Mouse (Mus musculus) kidney, embryonic 16.5 days (tissue): ENCODE results near the gene Card6. TPM values are rescaled to one million over a fixed set of nuclear protein-coding genes. Genes with fewer than 3 reads are reported as not detected.

Experiments used
- ATAC-seq: fragments of 200-750 bp; cut with Nextera tagmentation; 2 replicates; pipeline ENCODE4 v1.8.0; 2017; ENCODE audit warnings: moderate TSS enrichment; ENCODE audit not compliant: low FRiP score, low TSS enrichment
- H3K27ac ChIP-seq: fragments of 300-500 bp; sonication (generic); 2 replicates; pipeline ENCODE4 v1.5.1; 2014; ENCODE audit warnings: low read length
- H3K27me3 ChIP-seq: fragments of 300-500 bp; sonication (generic); 2 replicates; pipeline ENCODE4 v1.6.1; 2014; ENCODE audit warnings: low read length, control low read depth, mixed read lengths; ENCODE audit not compliant: insufficient read depth
- H3K36me3 ChIP-seq: fragments of 300-500 bp; sonication (generic); 2 replicates; pipeline ENCODE4 v1.6.1; 2014; ENCODE audit warnings: low read length, control low read depth, mixed read lengths; ENCODE audit not compliant: insufficient read depth
- H3K4me1 ChIP-seq: fragments of 300-500 bp; sonication (generic); 2 replicates; pipeline ENCODE4 v1.6.1; 2014; ENCODE audit warnings: low read length, control low read depth, mixed read lengths; ENCODE audit not compliant: insufficient read depth
- H3K4me2 ChIP-seq: fragments of 300-500 bp; sonication (generic); replicated peaks from 2 replicates; pipeline ENCODE4 v1.6.1; 2014; ENCODE audit warnings: low read depth, low read length
- H3K4me3 ChIP-seq: fragments of 300-500 bp; sonication (generic); 2 replicates; pipeline ENCODE4 v1.5.1; 2014; ENCODE audit warnings: mild to moderate bottlenecking, low read length
- H3K9ac ChIP-seq: fragments of 300-500 bp; sonication (generic); replicated peaks from 2 replicates; pipeline ENCODE4 v1.6.1; 2014; ENCODE audit warnings: low read length
- H3K9me3 ChIP-seq: fragments of 300-500 bp; sonication (generic); 2 replicates; pipeline ENCODE4 v1.6.1; 2016; ENCODE audit warnings: low read length, control low read depth
- WGBS: fragments of 180-500 bp; shearing (Covaris S2); extraction: QIAGEN DNeasy Blood & Tissue Kit; methylation state at CpG from one replicate; pipeline ENCODE4 v1.1.7; 2014; 5-methylcytosine and 5-hydroxymethylcytosine counted together
- polyA plus RNA-seq: library from polyadenylated mRNA; unstranded; fragments of >200 nt; fragmentation: Nextera tagmentation; extraction: Ambion mirVana; gene quantifications from 2 replicates; pipeline ENCODE4 v1.2.1, GENCODE M21; 2015

Gene Card6
- 1.3 and 2.6 TPM in 2 replicates for polyA plus RNA-seq

GRCm38 (mm10) chr15:5107686-5108654 is at the start of gene Card6:
Gene Card6, minus strand, starts transcription at chr15:5108539.
- Histone ChIP-seq H3K27ac (peak within 1 kb of the TSS; percentile 43), H3K9me3 (no peaks in the 10 kb centered on the region), H3K36me3 (no peaks in the 10 kb centered on the region), H3K4me1 (no peaks in the 10 kb centered on the region), H3K27me3 (no peaks in the 10 kb centered on the region), H3K4me2 (peak within 1 kb of the TSS; percentile 10), H3K4me3 (peak within 1 kb of the TSS; percentile 34), H3K9ac (peak within 1 kb of the TSS; percentile 37)
- ATAC-seq: no peak
- WGBS: 48% methylated on average over 21 of the region's 21 CpGs

DNA sequence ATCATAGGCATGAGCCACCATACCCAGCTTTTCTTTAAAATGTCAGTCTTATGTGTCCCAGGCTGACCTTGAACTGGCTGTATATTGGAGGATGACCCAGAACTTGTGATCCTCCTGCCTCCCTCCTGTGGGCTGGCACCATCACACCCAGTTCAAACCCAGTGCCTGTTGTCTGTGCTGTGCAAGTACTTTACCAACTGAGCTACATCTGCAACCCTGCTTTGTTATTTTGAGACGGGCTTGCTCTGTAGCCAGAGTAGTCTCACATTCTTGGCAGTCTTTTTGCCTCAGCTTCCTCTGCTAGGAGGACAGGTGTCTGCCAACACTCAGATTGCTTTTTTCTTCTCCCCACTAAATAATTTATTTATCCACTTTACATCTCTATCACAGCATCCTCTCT is 49.0 kb upstream of the Card6 start:
- Histone ChIP-seq H3K36me3 (0 out of 2 replicates have a peak, but pooled peaks cover 4% of the 10 kb centered on the region), H3K4me2 (no peak overlapping the region), H3K27ac (no peak overlapping the region), H3K4me1 (peaks cover 21% of the 10 kb centered on the region), H3K9me3 (no peaks in the 10 kb centered on the region), H3K27me3 (no peaks in the 10 kb centered on the region), H3K4me3 (no peak overlapping the region), H3K9ac (no peak overlapping the region)
- WGBS: 68% methylated on average over 1 of the region's 1 CpGs
- no peak for ATAC-seq

DNA sequence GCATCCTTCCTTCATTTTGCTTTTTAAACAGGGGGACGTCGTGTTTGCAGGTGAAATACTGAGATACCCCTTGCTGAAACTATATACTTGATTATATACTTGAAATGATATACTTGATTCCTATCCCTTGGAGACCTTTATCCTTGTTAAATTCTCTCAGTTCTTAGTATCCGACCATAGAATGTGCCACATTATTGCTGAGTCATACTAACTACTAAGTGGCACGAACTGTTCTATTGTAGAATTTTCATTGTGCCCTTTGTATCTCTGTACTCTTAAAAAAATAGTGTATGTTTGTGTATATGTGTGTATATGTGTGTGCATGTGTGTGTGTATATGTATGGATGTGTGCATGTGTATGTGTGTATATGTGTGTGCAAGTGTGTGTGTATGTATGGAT is 48.0 kb upstream of the Card6 start:
- no peaks in the 10 kb centered on the region for H3K9me3 ChIP-seq
- H3K27ac ChIP-seq: no peak overlapping the region
- H3K27me3 ChIP-seq: no peaks in the 10 kb centered on the region
- H3K36me3 ChIP-seq: 0 out of 2 replicates have a peak, but pooled peaks cover 4% of the 10 kb centered on the region
- no peak for ATAC-seq
- no peak overlapping the region for H3K4me2 ChIP-seq
- H3K9ac ChIP-seq: no peak overlapping the region
- H3K4me3 ChIP-seq: no peak overlapping the region
- WGBS: 90% methylated on average over 4 of the region's 4 CpGs
- H3K4me1 ChIP-seq: peaks cover 21% of the 10 kb centered on the region

DNA sequence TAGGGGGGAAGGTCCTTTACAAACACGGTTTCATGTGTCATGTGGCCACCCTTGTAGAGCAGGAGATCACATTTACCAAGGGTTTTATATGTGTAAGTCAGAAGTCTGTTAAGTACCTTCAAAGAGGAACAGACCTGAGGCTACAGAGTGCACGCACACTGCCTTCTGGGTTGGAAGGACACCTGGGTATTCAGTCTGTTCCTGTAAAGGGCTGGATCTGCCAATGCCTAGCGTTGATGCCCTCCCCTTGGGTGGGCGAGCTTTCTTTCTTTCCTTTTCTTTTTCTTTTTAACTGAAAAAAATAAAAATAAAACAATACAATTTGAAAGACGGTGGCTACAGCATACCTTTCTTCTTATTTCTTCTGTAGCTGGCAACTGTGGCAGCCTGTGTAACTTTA is 46.8 kb upstream of the Card6 start:
- no peaks in the 10 kb centered on the region for H3K27me3 ChIP-seq
- H3K9me3 ChIP-seq: no peaks in the 10 kb centered on the region
- H3K9ac ChIP-seq: no peak overlapping the region
- H3K4me2 ChIP-seq: no peak overlapping the region
- ATAC-seq: peak; percentile 15; the same call in 1 of the 2 replicates
- peaks cover 21% of the 10 kb centered on the region for H3K4me1 ChIP-seq
- no peak overlapping the region for H3K27ac ChIP-seq
- H3K36me3 ChIP-seq: 0 out of 2 replicates have a peak, but pooled peaks cover 4% of the 10 kb centered on the region
- no peak overlapping the region for H3K4me3 ChIP-seq
- 62% methylated on average over 5 of the region's 5 CpGs for WGBS

DNA sequence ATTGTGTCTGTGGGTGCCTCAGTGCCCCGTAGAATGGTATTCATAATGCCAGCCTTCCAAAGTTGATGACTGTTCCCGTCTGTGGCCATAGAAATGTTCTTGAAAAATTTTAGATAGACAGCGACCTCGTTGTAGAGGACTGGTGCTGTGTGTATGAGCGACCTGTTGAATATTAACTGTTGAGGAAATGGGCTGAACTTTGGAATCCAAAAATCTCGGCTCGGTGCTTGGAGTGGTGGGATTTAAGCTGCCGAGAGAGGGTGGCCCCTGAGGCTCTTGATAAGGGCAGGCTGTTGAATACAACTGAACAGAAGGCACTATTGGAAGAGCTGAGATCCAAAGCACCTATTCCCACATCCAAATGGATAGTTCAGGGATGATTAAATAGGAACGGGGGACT is 46.3 kb upstream of the Card6 start:
- Histone ChIP-seq H3K27me3 (no peaks in the 10 kb centered on the region), H3K36me3 (0 out of 2 replicates have a peak, but pooled peaks cover 4% of the 10 kb centered on the region), H3K9me3 (no peaks in the 10 kb centered on the region), H3K9ac (no peak overlapping the region), H3K4me1 (peaks cover 21% of the 10 kb centered on the region), H3K4me3 (no peak overlapping the region), H3K4me2 (no peak overlapping the region), H3K27ac (no peak overlapping the region)
- ATAC-seq: 0 out of 2 replicates have a peak, but pooled peaks have one; percentile 1
- WGBS: 59% methylated on average over 9 of the region's 9 CpGs

DNA sequence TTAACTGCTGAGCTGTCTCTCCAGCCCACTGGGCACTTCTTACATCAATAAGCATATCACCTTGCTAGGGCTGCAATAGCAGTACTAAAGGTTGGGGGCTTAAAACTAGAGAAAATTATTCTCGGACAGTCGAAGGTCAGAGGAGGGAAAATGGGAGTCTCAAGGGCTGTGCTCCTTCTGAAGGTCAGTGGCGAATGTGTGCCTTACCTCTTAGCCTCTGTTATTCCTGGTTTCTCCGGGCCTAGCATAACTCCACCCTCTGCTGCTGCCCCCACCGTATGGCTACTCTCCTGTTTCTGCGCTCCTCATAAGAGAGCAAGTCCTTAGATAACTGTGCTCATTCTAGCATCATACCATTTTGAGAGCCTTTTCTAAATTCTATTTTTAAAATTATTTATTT is 43.8 kb upstream of the Card6 start:
- Histone ChIP-seq H3K4me1 (peaks cover 29% of the 10 kb centered on the region), H3K36me3 (0 out of 2 replicates have a peak, but pooled peaks cover 4% of the 10 kb centered on the region), H3K4me3 (no peak overlapping the region), H3K9ac (no peak overlapping the region), H3K27ac (no peak overlapping the region), H3K27me3 (no peaks in the 10 kb centered on the region), H3K9me3 (no peaks in the 10 kb centered on the region), H3K4me2 (no peak overlapping the region)
- WGBS: 93% methylated on average over 6 of the region's 6 CpGs
- no peak for ATAC-seq

DNA sequence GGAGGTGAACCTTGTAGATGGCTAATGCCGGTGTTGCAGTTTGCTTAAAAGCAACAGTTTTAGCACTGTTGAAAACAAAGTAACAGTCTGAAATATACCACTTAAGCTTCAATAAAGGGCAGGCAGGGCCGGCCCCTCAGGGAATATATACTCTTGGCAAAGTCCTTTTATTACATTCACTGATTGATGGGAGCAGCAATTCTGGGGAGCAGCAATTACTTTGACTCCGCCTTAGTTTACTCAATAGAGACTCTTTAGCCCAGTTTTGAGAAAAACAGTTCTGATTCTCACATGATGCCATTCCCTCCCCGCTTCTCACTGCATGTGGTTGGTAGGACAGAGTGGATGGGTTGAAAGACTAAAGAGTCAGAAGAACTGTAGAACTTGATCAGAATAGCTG is 40.8 kb upstream of the Card6 start:
- H3K4me2 ChIP-seq: no peak overlapping the region
- no peak overlapping the region for H3K4me3 ChIP-seq
- peaks cover 31% of the 10 kb centered on the region for H3K4me1 ChIP-seq
- H3K9ac ChIP-seq: no peak overlapping the region
- no peaks in the 10 kb centered on the region for H3K27me3 ChIP-seq
- 0 out of 2 replicates have a peak, but pooled peaks cover 4% of the 10 kb centered on the region for H3K36me3 ChIP-seq
- 39% methylated on average over 4 of the region's 4 CpGs for WGBS
- no peaks in the 10 kb centered on the region for H3K9me3 ChIP-seq
- ATAC-seq: no peak
- H3K27ac ChIP-seq: no peak overlapping the region

DNA sequence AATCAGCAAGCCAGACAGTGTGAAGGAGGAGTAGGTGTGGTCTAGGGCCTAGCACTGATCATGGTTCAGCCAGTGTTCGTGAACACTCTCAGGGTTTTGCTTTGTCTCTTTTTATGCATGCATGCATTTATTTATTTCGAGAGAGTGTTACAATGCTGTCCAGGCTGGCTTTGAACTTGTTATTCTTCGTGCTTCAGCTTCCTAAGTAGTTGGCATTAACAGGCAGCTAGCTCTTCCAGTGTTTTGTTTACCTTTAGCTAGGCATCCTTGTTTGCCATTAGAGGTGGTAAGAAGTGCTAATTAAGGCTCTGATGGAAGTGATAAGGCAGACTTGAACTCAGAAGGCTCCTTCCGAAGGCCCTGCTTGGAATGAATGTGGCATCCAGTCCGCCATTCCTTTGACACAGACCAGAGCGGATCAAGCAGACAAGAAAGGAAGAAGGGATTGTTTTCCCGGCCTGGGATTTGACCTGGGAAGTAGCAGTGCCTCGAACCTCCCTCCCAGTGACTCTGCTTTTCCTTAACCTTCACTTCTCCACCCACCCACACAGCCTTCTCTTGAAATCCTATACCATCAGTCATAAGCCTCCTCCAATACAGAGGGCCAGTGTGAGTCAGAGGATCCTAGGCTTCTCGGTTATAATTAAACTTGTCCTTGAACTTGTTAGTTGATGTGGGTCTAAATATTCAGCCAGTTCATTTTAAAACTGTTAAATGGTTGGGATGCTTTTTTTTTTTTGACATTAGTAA is 37.0 kb upstream of the Card6 start:
- Histone ChIP-seq H3K9ac (peak overlapping the region; percentile 49; the same call in 1 of the 2 replicates), H3K4me3 (peak overlapping the region; percentile 93), H3K9me3 (no peaks in the 10 kb centered on the region), H3K27me3 (no peaks in the 10 kb centered on the region), H3K4me2 (peak overlapping the region; percentile 76), H3K36me3 (no peaks in the 10 kb centered on the region), H3K4me1 (peaks cover 28% of the 10 kb centered on the region), H3K27ac (no peak overlapping the region)
- WGBS: 29% methylated on average over 9 of the region's 9 CpGs
- no peak for ATAC-seq

GRCm38 (mm10) chr15:5144021-5144778 is 35.9 kb upstream of the Card6 start:
- Histone ChIP-seq H3K36me3 (no peaks in the 10 kb centered on the region), H3K4me2 (peak overlapping the region; percentile 76), H3K27ac (peak overlapping the region; percentile 94), H3K9ac (peak overlapping the region; percentile 85), H3K4me1 (peaks cover 25% of the 10 kb centered on the region), H3K4me3 (peak overlapping the region; percentile 93), H3K27me3 (no peaks in the 10 kb centered on the region), H3K9me3 (no peaks in the 10 kb centered on the region)
- peak; percentile 91 for ATAC-seq
- 2% methylated on average over 48 of the region's 61 CpGs for WGBS
